Mouse (Mus musculus): Measurements from ENCODE around the gene Gm6993.

Gene Gm6993

DNA sequence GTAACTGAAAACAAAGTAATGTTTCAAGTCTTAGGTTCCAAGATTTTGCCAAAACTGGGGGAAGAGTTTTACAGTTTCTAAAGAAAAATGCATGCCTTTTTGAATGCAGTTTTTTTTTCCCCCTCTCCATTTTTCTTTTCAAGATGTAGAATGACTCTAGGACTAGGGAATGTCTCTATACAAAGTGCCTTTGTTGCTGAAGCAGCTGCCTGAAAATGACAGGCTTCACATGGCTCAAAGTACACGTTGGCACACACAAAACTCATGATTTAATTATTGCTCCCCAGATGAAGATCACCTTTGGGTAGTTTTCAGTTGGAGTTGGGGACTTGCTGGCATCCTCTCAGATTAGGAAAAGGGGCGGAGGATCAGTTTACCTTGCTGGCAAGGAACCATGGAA, 32.3 kb downstream of the Gm6993 start:
- no peak for DNase-seq

DNA sequence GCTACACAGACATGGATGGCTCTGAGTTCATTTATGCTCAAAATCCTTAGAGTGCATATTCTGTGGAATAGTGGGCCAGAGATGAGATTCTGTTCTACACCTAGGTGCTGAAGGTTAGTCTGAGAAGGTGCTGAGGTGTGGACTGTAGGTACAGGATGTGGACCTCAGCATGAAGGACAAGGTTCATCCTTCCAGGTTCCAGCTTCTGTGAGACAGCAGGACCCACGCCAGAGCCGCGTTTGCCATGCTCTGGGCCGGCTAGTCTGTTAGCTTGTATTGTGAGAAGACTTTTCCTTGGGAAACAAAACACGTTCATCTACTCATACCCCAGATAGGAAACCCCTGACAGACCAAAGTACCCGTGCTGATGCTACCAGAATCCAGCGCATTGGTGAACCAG, 33.1 kb downstream of the Gm6993 start:
- DNase-seq, result no peak

DNA sequence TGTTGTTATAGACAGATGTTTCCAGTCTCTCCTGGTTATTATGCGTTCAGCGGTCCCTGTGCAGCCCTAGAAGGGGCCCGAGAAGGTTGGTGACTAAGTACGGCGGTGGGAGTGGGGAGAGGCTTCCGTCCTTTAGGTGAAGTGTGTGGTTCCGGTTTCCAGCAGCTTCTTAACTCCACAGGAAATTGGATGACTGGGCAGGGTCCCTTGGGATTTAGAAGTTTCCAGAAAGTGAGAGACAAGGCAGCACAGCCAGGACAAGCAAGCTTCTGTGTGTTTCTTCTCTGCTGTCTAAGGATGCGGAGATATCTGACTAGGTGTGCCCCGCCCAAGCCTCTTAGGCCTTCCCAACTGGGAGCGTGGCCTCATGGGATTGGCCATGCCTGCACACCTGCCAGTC, 34.8 kb downstream of the Gm6993 start:
- no peak for DNase-seq

DNA sequence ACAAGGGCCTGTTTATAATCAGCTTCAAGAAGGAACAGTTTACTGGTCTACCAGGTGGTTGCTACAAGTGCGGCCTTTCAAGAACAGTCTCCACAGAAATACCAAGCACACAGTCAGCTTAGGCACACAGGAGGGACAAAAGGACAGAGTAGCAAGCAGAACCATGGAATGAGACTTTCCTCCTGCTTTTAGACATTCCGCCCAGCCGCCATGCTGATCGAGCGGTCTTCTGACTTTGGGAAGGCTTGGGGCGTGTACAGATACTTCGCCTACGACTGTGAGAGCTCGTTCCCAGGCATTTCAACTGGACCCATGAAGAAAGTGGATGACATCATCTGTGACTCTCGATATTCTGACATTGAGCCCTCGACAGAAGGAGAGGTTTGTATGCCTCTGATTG, 37.7 kb downstream of the Gm6993 start:
- DNase-seq, result no peak

DNA sequence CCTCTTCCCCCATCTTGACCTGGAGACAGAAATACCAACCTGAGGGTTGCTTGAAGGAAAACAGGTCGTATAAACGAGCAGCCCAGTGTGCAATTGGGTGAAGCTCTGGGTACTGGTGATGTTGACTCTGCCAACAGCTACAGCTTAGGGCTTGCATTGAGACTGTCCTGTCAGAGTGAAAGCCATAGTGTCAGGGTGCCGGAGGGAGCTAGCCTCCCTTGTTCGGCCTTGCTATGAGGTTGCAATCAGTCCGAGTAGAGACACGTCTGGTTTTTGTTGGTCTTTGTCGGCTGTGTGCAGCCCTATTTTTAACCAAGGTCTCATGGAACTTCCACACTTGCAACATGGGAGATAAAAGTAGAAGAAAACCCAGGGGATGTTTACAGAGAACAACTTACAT, 39.7 kb downstream of the Gm6993 start:
- DNase-seq, result no peak

DNA sequence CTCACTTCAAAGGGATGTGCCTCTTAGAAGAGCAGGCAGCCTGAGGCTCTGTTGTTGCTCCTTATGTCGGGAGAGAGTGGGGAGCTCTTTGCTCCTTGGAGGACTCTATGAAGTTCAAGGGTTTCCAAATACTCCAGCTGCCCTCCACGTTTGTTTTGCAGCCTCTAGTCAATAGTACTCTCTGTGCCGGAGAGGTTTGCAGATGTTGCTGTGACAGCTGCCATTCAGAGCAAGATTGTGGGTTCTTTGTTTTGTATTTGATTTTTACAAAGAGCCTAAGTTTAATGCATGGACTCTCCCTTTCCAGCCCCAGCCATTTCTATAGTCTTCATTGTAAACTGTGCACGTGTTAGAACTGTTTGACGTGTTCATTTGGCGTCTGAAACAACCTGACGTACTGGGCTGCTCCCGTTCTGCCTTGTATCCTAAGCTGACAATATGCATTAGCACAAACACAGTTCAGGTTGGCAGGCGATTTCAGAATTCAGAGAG, 40.6 kb downstream of the Gm6993 start:
- DNase-seq, result no peak

DNA sequence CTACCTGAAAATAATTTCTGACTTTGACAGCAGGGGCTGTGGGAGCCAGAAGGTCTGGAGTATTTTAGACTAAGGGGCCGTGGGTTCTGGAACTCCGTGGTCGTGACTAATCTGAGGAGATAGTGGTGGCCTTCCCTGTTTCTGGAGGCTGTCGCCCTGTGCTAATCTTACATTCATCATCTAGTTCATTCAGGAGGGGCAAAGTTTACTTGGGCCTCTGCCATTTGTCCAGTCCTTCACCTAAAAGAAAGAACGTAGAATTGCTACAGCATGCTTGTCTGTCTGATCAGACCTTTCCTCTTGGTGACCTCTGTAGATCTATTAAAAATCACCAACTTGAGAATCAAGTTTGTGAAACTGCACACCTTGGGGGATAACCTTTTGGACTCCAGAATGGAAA, 41.7 kb downstream of the Gm6993 start:
- no peak for DNase-seq

DNA sequence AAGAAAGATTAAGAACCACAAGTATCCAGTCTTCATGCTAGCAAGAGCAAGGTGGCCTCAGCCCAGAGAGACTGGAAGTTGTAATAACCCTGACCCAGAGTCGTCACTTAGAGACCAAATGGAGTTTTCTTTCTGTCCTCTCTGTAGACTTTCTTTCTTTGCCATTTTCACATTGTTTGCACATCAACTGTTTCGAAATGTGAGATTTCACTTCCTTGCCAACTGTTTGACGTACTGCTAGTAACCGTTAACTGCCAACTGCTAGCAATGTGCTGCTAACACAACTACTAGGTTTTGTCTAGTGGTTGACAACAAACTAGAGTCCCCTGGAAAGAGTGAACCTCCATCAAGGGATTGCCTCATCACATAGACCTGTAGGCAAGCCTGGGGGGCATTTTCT, 42.6 kb downstream of the Gm6993 start:
- no peak for DNase-seq

DNA sequence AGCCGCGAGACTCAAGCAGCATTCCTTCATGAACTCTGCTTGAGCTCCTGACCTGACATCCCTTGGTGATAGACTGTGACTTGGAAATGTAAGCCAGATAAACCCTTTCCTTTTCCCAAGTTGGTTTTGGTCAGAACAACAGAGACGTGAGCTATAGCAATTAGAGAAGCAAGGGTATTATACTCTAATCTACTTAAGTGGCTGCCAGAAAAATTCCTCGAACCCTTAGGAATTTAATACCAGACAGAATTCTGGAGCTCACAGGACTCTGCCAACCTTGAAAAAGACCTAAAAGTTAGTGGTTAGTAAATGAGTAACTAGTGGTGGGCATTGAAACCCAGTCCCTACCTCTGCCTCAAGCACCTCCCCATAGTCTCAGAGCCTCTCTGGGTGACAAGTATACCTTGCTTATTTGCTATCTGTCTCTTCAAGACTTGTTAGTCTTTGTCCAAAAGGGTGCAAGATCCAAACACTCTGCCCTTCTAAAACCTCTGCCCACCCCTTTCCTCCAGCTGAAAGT, 43.1 kb downstream of the Gm6993 start:
- DNase-seq, result no peak

DNA sequence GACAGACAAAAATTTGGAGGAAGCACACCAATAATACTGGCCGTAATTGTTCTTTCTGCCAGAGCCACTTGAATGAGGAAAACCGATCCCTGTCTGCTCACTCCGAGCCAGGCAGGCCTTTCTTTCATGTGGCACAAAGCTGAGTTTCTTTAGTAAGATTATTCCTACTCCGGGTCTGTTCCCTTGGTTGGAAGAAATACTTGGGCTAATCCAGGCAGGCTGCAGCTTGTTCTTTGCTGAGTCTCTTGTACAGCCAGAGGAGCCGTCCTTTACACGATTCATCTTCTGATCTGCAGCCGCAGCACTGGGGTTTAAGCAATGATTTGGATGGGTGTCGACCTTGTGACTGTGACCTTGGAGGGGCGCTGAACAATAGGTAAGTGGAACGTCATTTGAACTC, 48.5 kb downstream of the Gm6993 start:
- no peak for DNase-seq
